Mouse (Mus musculus) megakaryocyte, embryonic 14.5 days (primary cell): ENCODE results near the gene Gm11992.

ENCODE experiments used
- FLI1 ChIP-seq: IDR thresholded peaks from 2 replicates; pipeline ENCODE4 v1.6.1; 2012; ENCODE audit warnings: low read length, inconsistent platforms, mixed read lengths
- GATA1 ChIP-seq: IDR thresholded peaks from 3 replicates; pipeline ENCODE4 v1.6.1; 2012; ENCODE audit warnings: mixed read lengths, low read length, inconsistent platforms, borderline replicate concordance

- TF ChIP-seq FLI1 (no peak), GATA1 (no peak)
Observed at GRCm38 (mm10) chr11:9113189-9113588, 64.8 kb downstream of the Gm11992 start.
